Mouse (Mus musculus) lung, postnatal 0 days (tissue): ENCODE measurements around the gene Csnk1g2. TPM values are rescaled to one million over a fixed set of nuclear protein-coding genes. Genes with fewer than 3 reads are reported as not detected.

Source experiments
- ATAC-seq: fragments of 200-750 bp; cut with Nextera tagmentation; 2 replicates; pipeline ENCODE4 v1.8.0; 2017; ENCODE audit warnings: moderate library complexity
- DNase-seq: peaks from one replicate; pipeline ENCODE4 v3.0.0-alpha.2; 2016; ENCODE audit warnings: low spot score
- H3K27ac ChIP-seq: fragments of 300-500 bp; sonication (generic); 2 replicates; pipeline ENCODE4 v1.5.1; 2014; ENCODE audit warnings: antibody characterized with exemption, mild to moderate bottlenecking, low read length, mixed read lengths
- H3K27me3 ChIP-seq: fragments of 300-500 bp; sonication (generic); replicated peaks from 2 replicates; pipeline ENCODE4 v1.6.1; 2014; ENCODE audit warnings: low read length, mixed read lengths; ENCODE audit not compliant: insufficient read depth
- H3K36me3 ChIP-seq: fragments of 300-500 bp; sonication (generic); 2 replicates; pipeline ENCODE4 v1.6.1; 2014; ENCODE audit warnings: low read length, mixed read lengths; ENCODE audit not compliant: insufficient read depth
- H3K4me1 ChIP-seq: fragments of 300-500 bp; sonication (generic); 2 replicates; pipeline ENCODE4 v1.6.1; 2014; ENCODE audit warnings: antibody characterized with exemption, low read depth, low read length, mixed read lengths; ENCODE audit not compliant: insufficient read depth
- H3K4me2 ChIP-seq: fragments of 300-500 bp; sonication (generic); replicated peaks from 2 replicates; pipeline ENCODE4 v1.6.1; 2014; ENCODE audit warnings: low read depth, mild to moderate bottlenecking, low read length, moderate library complexity, mixed read lengths
- H3K4me3 ChIP-seq: fragments of 300-500 bp; sonication (generic); 2 replicates; pipeline ENCODE4 v1.5.1; 2014; ENCODE audit warnings: low read depth, low read length
- H3K9ac ChIP-seq: fragments of 300-500 bp; sonication (generic); replicated peaks from 2 replicates; pipeline ENCODE4 v1.6.1; 2014; ENCODE audit warnings: low read depth, mild to moderate bottlenecking
- H3K9me3 ChIP-seq: fragments of 300-500 bp; sonication (generic); 2 replicates; pipeline ENCODE4 v1.6.1; 2016; ENCODE audit warnings: low read length, mixed read lengths
- CTCF ChIP-seq: IDR thresholded peaks from 2 replicates; pipeline ENCODE4 v1.5.1; 2016; ENCODE audit warnings: antibody characterized with exemption, mild to moderate bottlenecking
- EP300 ChIP-seq: IDR thresholded peaks from 2 replicates; pipeline ENCODE4 v1.6.1; 2016; ENCODE audit warnings: antibody characterized with exemption, mild to moderate bottlenecking, control low read depth
- WGBS: fragments of 180-500 bp; shearing (Covaris S2); extraction: QIAGEN DNeasy Blood & Tissue Kit; methylation state at CpG from one replicate; pipeline ENCODE4 v1.1.7; 2014; 5-methylcytosine and 5-hydroxymethylcytosine counted together
- polyA plus RNA-seq: library from polyadenylated mRNA; unstranded; fragments of >200 nt; fragmentation: Nextera tagmentation; extraction: Ambion mirVana; gene quantifications from 2 replicates; pipeline ENCODE4 v1.2.1, GENCODE M21; 2015

Csnk1g2 gene
- polyA plus RNA-seq, 1 experiment from 2014 or later: 111 TPM

- no peak overlapping the region for H3K9ac ChIP-seq
- TF ChIP-seq CTCF: no peak
- TF ChIP-seq EP300: no peak
Observed at GRCm38 (mm10) chr10:80669018-80669417, 46.4 kb downstream of the Csnk1g2 start.

GRCm38 (mm10) chr10:80669737-80670485, 47.3 kb downstream of the Csnk1g2 start:
- ATAC-seq (peak; percentile 47), DNase-seq (peak; percentile 71)
- Histone ChIP-seq H3K4me3 (no peak overlapping the region), H3K27me3 (no peaks in the 10 kb centered on the region), H3K27ac (no peak overlapping the region; the same call in 1 of the 2 replicates), H3K9ac (0 out of 2 replicates have a peak overlapping the region, but pooled peaks have one; percentile 8), H3K4me1 (peaks cover 31% of the 10 kb centered on the region), H3K36me3 (peaks cover 59% of the 10 kb centered on the region), H3K4me2 (no peak overlapping the region), H3K9me3 (no peaks in the 10 kb centered on the region)
- TF ChIP-seq CTCF (no peak), EP300 (no peak)
- 89% methylated on average over 7 of the region's 7 CpGs for WGBS

More at GRCm38 (mm10) chr10:80669018-80669417, 46.4 kb downstream of the Csnk1g2 start:
- 82% methylated on average over 12 of the region's 12 CpGs for WGBS
- peaks cover 59% of the 10 kb centered on the region for H3K36me3 ChIP-seq
- DNase-seq: no peak
- peaks cover 30% of the 10 kb centered on the region for H3K4me1 ChIP-seq
- H3K27ac ChIP-seq: no peak overlapping the region
- H3K9me3 ChIP-seq: no peaks in the 10 kb centered on the region
- ATAC-seq: no peak
- H3K4me3 ChIP-seq: no peak overlapping the region
- H3K27me3 ChIP-seq: no peaks in the 10 kb centered on the region
- no peak overlapping the region for H3K4me2 ChIP-seq

GRCm38 (mm10) chr10:80670531-80670930, 47.9 kb downstream of the Csnk1g2 start:
- TF ChIP-seq CTCF (no peak), EP300 (no peak)
- 85% methylated on average over 2 of the region's 2 CpGs for WGBS
- Histone ChIP-seq H3K27me3 (no peaks in the 10 kb centered on the region), H3K4me1 (peaks cover 27% of the 10 kb centered on the region), H3K36me3 (peaks cover 59% of the 10 kb centered on the region), H3K9ac (0 out of 2 replicates have a peak overlapping the region, but pooled peaks have one; percentile 8), H3K4me2 (no peak overlapping the region), H3K27ac (no peak overlapping the region), H3K4me3 (no peak overlapping the region), H3K9me3 (no peaks in the 10 kb centered on the region)
- no peak for ATAC-seq
- no peak for DNase-seq

GRCm38 (mm10) chr10:80671251-80671650, 48.6 kb downstream of the Csnk1g2 start:
- ATAC-seq (no peak), DNase-seq (no peak)
- Histone ChIP-seq H3K27me3 (no peaks in the 10 kb centered on the region), H3K36me3 (peaks cover 59% of the 10 kb centered on the region), H3K4me2 (no peak overlapping the region), H3K4me1 (peaks cover 20% of the 10 kb centered on the region), H3K4me3 (no peak overlapping the region), H3K9ac (no peak overlapping the region), H3K9me3 (no peaks in the 10 kb centered on the region), H3K27ac (no peak overlapping the region)
- WGBS: 85% methylated on average over 4 of the region's 4 CpGs
- TF ChIP-seq EP300 (no peak), CTCF (no peak)

GRCm38 (mm10) chr10:80671936-80672690, 49.5 kb downstream of the Csnk1g2 start:
- DNase-seq (no peak), ATAC-seq (no peak)
- no peak overlapping the region for H3K27ac ChIP-seq
- H3K4me1 ChIP-seq: peaks cover 20% of the 10 kb centered on the region
- H3K9me3 ChIP-seq: no peaks in the 10 kb centered on the region
- TF ChIP-seq CTCF (no peak), EP300 (no peak)
- no peak overlapping the region for H3K9ac ChIP-seq
- no peak overlapping the region for H3K4me3 ChIP-seq
- no peak overlapping the region; the same call in 1 of the 2 replicates for H3K4me2 ChIP-seq
- 83% methylated on average over 11 of the region's 11 CpGs for WGBS
- no peaks in the 10 kb centered on the region for H3K27me3 ChIP-seq
- H3K36me3 ChIP-seq: peaks cover 52% of the 10 kb centered on the region

- Histone ChIP-seq H3K4me2 (peak overlapping the region; percentile 81), H3K4me3 (peak overlapping the region; percentile 82), H3K9me3 (no peaks in the 10 kb centered on the region), H3K9ac (peak overlapping the region; percentile 98), H3K27ac (peak overlapping the region; percentile 92), H3K4me1 (peaks cover 32% of the 10 kb centered on the region), H3K27me3 (no peaks in the 10 kb centered on the region), H3K36me3 (peaks cover 36% of the 10 kb centered on the region)
- DNase-seq (no peak), ATAC-seq (no peak)
- 82% methylated on average over 3 of the region's 3 CpGs for WGBS
- TF ChIP-seq CTCF: no peak
- no peak for TF ChIP-seq EP300
Observed at GRCm38 (mm10) chr10:80673690-80674089, 51.1 kb downstream of the Csnk1g2 start.
